Mouse (Mus musculus) inflammation-experienced regulatory T-cells, adult 6 months (primary cell): ENCODE results near the gene Zfp628. TPM values are rescaled to one million over a fixed set of nuclear protein-coding genes. Genes with fewer than 3 reads are reported as not detected.
A peak's percentile ranks its signal among the peaks of the same experiment; 100 is the strongest.

Experiments
- ATAC-seq: one replicate; pipeline ENCODE4 v1.8.0; 2017
- polyA plus RNA-seq, 3 experiments: library from polyadenylated mRNA; unstranded; fragments of 100-300 nt; shearing (Covaris generic); gene quantifications; one replicate each; pipeline ENCODE4 v1.2.1; 2017

The Zfp628 gene
- polyA plus RNA-seq, 3 experiments from 2014 or later = 0.93 to 1.8 (median 1.6) TPM

DNA sequence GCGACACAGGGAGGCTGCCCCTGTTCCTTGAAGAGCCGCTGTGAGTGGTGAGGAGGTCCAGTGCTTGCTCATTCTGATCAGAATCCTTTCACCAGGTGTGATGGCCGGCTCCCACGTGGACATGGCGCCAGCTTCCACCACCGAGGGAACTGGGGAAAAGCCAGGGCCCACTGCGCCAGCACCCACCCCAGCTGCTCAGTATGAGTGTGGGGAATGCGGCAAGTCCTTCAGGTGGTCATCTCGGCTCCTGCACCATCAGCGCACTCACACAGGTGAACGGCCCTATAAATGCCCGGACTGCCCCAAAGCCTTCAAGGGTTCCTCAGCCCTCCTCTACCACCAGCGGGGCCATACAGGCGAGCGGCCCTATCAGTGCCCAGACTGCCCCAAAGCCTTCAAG lies 3.7 kb downstream of the Zfp628 start:
- ATAC-seq = no peak

DNA sequence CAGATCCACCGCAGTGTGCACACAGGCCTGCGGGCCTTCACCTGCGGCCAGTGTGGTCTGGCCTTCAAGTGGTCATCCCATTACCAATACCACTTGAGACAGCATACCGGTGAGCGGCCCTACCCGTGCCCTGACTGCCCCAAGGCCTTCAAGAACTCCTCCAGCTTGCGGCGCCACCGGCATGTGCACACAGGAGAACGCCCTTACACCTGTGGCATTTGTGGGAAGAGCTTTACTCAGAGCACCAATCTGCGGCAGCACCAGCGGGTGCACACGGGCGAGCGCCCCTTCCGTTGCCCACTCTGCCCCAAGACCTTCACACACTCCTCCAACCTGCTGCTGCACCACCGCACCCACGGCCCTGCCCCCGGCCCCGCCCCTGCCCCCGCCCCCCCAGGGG lies 4.1 kb downstream of the Zfp628 start:
- ATAC-seq = no peak

DNA sequence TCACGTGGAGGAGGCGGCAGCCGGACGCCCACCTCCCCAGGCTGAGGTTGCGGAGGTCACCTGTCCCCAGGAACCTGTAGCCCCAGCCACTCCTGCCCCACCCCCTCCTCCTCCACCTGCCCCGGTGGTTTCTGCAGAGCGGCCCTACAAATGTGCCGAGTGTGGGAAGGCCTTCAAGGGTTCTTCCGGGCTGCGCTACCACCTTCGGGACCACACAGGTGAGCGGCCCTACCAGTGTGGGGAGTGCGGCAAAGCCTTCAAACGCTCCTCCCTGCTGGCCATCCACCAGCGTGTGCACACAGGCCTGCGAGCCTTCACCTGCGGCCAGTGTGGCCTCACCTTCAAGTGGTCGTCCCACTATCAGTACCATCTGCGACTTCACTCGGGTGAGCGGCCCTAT lies 5.0 kb downstream of the Zfp628 start:
- ATAC-seq = no peak

DNA sequence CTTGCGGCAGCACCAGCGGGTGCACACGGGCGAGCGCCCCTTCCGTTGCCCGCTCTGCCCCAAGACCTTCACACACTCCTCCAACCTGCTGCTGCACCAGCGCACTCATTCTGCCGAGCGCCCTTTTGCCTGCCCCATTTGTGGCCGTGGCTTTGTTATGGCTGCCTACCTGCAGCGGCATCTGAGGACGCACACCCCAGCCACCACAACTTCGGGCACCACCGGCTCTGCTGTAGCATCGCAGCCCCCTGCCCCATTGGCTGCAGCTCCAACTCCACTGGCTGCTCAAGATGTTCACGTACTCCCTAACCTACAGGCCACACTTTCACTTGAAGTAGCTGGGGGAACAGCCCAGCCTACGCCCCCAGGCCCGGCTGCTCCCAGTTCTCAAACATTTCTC lies 5.5 kb downstream of the Zfp628 start:
- ATAC-seq = no peak

DNA sequence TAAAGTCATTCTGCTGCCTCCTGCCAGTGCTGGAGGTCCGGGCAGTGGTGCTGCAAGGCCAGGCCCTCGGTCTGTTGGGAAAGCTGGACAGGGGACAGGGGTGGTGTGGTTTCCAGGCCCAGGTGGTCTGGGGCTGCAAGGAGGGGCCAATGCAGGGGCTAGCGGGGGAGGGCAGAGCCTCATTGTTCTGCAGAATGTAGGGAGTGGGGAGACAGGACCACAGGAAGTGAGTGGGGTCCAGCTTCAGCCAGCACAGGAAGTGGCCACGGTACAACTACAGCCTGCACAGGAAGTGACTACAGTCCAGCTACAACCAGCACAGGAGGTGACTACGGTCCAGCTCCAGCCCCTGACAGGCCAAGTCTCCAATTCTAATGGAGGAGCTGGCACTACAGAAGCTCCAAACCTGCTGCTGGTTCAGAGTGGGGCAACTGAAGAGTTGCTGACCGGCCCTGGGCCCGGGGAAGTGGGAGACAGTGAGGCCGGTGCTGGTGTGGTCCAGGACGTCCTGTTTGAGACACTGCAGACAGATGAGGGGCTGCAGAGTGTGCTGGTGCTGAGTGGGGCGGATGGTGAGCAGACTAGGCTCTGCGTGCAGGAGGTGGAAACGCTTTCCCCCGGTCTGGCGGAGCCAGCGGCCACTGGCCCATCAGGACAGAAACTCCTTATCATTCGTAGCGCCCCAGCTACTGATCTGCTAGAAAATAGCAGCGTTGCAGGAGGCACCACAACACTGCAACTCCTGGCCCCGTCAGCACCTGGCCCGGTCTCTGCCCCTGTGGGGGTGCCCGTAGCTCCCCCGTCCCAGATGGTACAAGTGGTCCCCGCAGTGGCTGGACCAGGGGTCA lies 6.2 kb downstream of the Zfp628 start:
- ATAC-seq = no peak

DNA sequence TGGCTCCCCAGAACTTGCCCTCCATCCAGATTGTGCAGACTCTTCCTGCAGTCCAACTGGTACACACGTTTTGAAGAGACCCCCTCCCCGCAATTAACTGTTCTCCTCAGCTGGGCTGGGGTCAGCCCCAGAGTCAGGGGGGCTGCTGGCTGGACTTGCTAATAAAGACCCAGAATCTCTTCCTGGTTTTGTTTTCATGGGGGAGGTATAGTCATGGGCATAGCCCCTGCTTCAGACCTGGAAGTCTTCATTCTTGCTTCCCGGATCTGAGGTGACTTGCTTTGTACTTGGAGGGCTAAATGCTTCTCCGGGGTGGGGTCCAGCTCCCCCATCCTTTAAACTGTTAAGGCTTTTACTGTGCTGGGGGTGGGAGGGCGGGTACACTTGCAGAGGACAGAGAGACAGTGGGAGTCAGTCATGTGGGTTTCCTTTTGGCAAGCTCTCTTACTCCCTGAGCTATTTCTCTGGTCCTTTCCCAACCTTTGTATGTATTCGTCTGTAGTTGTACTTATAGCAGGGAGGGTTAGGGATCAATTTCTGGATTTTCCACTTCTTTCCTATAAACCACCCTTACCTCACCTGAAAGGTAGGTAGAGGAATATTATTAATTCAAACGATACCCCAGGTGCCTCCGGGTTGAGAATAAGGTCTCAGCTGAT lies 6.9 kb downstream of the Zfp628 start, which contains the start of gene Nat14:
Gene Nat14 (plus strand): TSS at position 205 of the 659 bp plus-strand sequence.
- ATAC-seq = no peak

DNA sequence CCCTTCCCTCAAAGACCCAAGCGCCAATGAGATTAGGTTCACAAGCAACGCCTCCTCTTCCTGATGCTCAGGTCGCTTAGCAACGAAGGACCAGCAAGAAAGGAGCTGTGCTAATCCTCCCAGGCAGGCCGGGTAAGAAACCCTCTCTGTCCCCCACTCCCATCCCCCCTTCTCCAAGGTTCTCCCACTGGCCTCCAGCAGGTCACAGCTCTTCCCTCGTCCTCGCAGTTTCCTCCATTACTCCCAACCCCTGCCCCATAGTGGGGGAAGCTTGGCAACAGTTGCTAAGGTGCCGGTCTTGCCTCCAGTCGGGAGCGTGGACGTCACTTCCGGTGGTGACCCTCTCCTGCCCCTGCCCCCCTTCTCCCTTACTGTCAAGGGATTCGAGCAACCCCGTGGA lies 7.5 kb downstream of the Zfp628 start:
- peak; percentile 73 for ATAC-seq

DNA sequence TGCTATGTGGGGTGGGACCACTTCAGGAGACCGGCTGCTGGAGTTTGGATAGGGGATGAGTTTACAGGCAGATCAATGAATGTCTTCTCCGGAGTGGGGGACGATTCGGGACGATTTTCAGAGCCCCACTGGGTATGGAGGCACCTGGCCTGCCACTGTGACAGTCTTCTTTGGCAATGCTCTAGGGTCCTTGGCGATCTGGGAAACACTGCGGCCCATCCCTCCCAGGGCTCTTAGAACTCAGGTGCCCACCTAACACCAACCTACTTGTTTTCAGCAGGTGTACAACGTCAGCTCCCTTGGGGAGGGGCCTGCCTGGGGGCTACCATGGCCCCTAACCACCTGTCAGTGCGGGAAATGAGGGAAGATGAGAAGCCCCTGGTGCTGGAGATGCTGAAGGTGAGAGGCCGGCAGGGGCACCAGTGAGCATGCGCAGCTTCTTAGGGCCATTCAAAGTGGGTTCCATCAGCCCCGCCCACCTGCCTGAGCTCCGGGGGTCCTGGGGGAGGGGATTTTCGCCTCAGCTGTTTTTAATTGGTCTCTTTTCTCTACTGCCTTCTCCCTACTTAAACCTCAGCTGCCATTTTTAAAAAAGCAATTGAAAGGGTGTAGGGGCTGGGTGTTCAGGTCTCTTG lies 8.0 kb downstream of the Zfp628 start:
- ATAC-seq = no peak

DNA sequence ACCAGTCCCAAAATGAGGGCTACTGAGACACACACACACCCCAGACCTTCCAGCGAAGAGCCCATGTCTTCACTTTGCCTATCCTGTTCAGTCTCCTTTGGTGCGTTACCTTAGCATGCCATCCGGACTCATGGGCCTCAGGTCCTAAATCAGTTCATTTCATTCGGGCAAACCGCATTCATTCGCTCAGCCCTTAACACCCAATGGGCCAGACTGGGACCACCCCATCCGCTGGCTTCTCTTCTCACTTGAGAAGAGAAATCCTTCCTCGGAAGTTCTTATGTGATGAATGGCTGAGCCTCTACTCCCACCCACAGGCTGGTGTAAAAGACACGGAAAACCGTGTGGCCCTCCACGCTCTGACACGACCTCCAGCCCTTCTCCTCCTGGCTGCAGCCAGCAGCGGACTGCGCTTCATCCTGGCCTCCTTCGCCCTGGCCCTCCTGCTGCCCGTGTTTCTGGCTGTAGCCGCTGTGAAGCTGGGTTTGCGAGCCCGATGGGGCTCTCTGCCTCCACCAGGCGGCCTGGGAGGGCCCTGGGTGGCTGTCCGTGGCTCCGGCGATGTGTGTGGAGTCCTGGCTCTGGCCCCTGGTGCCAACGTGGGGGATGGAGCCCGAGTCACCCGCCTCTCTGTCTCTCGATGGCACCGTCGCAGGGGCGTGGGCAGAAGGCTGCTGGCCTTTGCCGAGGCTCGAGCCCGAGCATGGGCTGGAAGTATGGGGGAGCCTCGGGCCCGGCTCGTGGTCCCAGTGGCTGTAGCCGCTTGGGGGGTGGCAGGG lies 8.8 kb downstream of the Zfp628 start:
- peak; percentile 7 for ATAC-seq

DNA sequence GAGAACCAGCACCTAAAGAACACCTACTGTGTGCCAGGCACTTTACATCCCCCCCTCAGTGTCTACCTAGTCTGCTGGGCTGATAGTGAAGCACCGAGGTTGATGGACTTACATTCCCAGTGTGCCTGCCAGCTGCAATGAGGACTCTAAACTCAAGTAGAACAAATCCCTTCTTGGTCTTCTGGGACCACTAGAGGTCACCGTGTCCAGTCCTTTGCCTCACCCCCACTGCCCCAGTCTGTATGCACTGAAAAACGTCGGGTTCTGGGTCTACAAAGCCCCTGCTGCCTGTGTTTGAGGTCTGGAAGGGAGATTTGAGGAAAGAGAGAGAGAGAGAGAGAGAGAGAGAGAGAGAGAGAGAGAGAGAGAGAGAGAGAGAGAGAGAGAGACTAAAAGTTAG lies 9.5 kb downstream of the Zfp628 start:
- no peak for ATAC-seq

DNA sequence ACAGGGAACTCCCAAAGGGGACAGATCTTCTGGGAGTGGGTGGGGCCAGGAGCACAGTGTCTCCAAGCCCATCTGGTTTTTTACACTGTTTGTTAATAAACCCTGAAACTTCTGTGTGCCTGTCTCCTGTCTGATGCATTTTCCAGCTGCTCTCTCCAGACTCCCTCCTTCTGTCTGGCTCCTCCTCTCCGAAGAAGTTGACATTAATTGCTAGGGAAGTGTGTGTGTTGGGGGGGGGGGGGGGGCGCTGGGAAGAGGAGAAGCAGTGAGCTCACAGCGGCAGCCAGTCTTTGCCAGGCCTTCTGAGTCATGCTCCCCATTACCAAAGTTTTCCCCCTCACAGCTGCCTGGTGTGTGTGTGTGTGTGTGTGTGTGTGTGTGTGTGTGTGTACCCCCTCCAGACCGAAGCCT lies 9.9 kb downstream of the Zfp628 start:
- ATAC-seq = no peak

DNA sequence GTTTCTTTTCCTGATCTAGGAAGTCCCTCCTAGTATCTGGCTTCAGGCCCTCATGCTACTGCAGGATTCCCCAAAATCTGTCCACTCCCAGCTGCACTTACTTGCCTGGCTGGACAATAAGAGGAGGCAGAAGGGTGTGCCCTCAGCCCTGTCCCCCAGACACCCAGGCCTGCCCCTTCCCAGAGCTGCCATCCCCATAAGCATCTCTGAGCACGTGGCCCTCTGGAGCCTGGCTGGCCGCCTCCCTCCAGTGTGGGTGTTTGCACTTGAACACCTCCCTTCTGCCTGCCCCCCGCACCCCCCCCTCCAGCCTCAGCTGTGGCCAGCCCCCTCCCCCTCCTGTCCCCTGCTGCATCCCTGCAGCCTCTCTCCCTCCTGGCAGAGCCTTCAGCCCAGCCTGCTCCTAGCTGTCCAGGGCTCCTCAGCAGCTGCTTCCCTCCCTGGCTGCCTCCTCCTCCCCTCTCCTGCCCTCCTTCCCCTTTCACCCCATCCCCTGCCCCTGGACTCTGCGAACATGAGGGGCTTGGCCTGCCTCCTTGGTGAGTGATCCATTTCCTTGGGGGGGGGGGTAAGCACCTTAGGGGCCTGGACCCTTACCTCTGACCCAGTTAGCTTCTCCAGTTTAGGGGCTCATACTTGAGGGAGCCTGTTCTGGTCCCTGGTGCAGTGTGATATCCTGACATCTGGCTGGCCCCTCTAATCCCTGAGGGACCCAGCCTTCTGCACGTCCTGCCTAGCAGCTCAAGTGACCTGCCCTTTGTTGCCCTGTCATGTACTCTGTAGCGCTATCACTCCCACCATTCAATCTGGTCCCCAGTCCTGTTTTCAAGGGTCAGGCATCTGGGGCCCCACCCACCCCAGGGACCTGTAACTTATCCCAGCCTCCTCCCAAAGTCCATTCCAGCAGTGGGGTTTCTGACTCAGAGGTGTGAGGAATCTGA lies 10.7 kb downstream of the Zfp628 start, which contains the start of gene Ssc5d:
Gene Ssc5d (plus strand): TSS at position 345 of the 941 bp plus-strand sequence.
- ATAC-seq = no peak

DNA sequence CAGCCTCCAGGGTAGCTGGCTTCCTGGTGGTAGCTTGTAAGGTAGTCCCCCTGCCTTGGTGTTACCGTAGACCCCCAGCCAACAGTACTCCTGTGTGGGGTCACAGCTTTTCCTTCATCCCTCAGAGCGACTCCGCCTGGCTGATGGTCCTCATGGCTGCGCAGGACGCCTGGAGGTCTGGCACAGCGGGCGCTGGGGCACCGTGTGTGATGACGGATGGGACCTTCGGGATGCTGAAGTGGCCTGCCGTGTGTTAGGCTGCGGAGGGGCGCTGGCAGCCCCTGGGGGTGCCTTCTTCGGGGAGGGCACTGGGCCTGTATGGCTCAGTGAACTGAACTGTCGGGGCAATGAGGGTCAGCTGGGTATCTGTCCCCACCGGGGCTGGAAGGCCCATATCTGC lies 11.8 kb downstream of the Zfp628 start:
- no peak for ATAC-seq

DNA sequence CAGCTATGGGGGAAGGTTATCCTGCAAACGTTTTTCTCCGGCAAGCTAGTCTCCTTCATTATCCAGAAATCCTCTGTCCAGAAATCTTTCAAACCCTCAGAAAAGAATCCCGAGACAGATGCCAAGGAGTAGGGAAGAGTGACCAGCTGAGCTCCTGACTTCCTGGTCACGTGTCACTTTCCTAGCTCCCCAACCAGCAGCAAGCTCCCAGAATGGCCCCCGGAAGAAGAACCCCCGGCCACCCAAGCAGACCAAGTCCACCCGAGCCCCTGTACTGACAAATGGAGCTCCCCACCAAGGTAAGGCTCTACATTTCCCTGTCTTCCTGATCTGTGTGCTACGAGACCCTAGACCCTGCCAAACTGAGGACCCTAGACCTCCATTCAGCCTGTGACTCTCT lies 12.7 kb downstream of the Zfp628 start:
- no peak for ATAC-seq

DNA sequence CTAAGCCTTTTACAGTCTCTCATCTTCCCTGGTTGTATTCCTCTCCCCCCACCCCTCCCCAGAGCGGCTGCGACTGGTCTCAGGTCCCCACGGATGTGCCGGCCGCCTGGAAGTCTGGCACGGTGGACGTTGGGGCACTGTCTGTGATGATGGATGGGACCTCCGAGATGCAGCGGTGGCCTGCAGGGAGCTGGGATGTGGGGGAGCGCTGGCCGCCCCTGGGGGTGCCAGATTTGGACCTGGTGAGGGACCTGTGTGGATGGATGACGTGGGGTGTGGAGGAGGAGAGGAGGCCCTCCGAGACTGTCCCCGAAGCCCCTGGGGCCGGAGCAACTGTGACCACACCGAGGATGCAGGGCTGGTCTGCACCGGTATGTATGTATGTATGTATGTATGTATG lies 13.3 kb downstream of the Zfp628 start:
- ATAC-seq = no peak

DNA sequence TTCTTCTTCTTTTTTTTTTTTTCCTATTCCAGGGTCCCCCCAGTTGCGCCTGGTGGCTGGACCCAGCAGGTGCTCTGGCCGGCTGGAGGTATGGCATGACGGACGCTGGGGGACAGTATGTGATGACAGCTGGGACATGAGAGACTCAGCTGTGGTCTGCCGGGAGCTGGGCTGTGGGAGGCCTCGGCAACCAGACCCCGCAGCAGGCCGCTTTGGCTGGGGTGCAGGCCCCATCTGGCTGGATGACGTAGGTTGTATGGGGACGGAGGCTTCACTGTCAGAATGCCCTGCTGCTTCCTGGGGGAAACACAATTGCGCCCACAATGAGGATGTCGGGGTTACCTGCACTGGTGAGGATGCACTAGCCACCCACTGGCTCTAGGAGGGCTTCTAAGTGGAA lies 18.1 kb downstream of the Zfp628 start:
- no peak for ATAC-seq

DNA sequence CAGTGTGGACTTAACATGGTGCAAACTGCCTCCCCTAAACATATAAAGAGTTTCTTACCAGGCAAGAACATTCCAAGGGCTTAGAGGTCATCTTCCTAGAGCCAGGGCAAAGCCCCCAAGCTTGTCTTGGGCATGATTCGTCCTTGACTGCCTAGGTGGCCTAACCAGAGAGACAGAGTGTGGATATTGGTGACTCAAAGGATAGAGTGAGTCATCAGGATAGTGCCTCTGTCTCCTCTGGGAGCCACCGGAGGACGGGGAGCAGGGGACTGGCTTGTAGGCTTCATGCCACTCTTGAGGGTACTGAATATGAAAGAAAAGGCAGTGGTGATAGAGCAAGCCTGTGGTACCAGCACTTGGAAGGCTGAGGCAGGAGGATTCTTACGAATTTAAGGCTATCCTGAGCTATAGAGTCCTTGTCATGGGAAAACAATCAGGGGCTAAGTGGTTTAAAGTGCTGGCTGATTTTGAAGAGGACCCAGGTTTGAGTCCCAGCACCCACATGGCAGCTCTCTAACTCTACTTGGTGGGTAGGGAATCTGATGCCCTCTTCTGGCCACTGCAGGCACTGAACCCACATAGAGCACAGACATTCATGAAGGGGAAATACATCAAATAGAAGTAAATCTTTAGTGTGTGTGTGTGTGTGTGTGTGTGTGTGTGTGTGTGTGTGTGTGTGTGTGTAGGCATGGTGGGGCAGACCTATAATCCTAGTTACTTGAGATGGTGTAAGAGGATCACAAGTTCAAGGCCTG lies 19.3 kb downstream of the Zfp628 start:
- no peak for ATAC-seq

DNA sequence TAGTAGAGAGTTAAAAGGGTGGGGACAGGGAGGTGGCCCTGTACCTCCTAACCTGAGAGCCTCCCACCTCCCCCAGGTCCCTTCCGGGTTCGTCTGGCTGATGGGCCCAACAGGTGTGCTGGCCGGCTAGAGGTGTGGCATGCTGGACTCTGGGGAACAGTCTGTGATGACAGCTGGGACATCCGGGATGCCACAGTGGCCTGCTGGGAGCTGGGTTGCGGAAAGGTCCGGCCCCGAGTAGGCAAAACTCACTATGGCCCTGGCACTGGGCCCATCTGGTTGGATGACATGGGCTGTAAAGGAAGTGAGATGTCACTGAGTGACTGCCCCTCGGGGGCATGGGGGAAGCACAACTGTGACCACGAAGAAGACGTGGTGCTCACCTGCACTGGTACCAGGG lies 21.8 kb downstream of the Zfp628 start:
- no peak for ATAC-seq

DNA sequence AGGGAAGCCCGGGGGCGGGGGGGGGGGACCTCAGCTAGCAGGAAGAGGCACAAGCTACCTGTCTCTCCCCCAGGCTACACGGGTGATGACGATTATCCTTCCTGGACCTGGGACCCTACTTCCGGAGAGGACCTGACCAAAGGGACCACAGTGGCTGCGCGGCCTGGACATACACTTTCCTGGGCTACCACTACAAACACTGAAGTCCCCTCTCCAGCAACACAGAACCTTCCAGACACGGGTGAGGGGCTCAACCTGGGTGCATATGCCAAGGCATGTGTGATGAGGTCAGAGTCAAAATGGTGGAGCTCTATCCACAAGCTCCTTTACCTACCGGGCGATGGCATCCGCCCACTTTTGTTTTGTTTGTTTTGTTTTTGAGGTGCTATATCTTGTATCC lies 22.4 kb downstream of the Zfp628 start:
- ATAC-seq = no peak

DNA sequence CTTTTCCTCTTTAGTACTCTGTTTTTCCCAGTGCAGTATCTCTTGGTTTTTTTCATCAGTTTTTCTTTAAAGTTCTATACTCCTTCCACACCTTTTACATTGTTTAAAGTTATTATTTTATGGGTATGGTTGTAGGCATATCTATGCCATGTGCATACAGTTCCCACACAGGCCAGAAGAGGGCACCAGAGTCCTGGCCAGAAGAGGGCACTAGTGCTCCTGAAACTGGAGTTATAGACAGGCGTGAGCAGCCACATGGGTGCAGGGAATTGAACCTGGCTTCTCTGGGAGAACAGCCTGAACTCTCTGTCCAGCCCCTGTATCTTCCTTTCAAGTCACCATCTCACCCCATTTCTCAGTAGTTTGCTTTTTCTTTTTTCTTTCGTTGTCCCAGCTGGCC lies 23.4 kb downstream of the Zfp628 start:
- ATAC-seq = peak; percentile 23

DNA sequence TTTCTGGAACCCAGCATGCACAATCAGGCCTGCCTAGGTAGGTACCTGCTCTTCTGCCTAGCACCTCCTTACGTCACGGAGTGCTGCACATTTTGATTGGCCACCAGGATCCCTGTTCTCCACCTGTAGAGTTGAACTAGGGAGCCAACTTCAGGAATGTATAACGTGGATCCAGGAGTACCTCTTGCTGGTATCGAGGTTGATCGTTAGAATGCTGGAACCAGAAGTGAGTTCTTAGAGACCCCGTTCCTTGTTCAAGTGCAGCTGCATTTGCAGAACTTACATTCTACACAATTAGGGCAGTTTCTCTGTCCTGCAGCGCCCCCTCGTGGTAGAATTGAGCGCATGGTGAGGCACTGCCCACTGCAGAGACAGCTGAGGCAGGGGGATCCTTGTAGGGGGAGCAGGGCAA lies 25.1 kb downstream of the Zfp628 start:
- ATAC-seq = peak; percentile 57
